Mouse (Mus musculus): Measurements from ENCODE around the gene Sh3bp1. TPM values are rescaled to one million over a fixed set of nuclear protein-coding genes. Genes with fewer than 3 reads are reported as not detected.

Sh3bp1 gene
- polyA plus RNA-seq, 1 experiment from 2014 or later = 22.7 TPM

DNA sequence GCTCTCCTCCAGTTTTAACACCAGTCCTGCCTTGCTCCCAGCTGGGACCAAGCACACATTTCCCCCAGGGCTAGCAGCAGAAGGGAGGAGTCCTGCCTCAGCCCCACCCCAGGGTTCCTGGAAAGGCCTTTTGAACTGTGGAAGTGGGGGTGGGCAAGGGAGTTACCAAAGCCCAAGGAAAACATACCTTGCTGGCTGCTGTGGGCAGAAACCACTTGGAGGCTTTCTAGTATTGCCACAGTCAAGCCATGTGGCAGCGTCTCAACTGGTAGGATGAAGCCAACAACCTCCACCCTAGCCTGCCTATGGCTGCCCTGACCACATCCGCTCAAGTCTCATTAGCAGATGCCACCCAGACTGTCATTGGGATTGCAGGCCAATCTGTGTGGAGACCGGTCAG lies 3.4 kb upstream of the Sh3bp1 start:
- peaks cover 23% of the 10 kb centered on the region for H3K36me3 ChIP-seq (ENCODE audit: control insufficient read depth, insufficient read depth, low read length)
- 67% methylated on average over 3 of the region's 3 CpGs for WGBS
- TF ChIP-seq CTCF (IDR thresholded peaks at IDR 0.05; ENCODE audit: low read depth) (no peak), EP300 (optimal IDR thresholded peaks at IDR 0.05) (no peak)
- H3K27me3 ChIP-seq (ENCODE audit: control insufficient read depth, insufficient read depth, low read length) = no peaks in the 10 kb centered on the region
- H3K4me1 ChIP-seq (replicated peaks; ENCODE audit: control insufficient read depth, insufficient read depth) = peaks cover 5% of the 10 kb centered on the region
- no peak overlapping the region for H3K4me2 ChIP-seq (replicated peaks; ENCODE audit: low read depth)
- peak overlapping the region; percentile 71 for H3K27ac ChIP-seq (replicated peaks)
- no peaks in the 10 kb centered on the region for H3K9me3 ChIP-seq (ENCODE audit: control insufficient read depth, low read length)
- peak overlapping the region; percentile 1; the same call in 1 of the 2 replicates for H3K9ac ChIP-seq (ENCODE audit: low read length)
- no peak overlapping the region for H3K4me3 ChIP-seq (ENCODE audit: low read depth, low read length)
- ATAC-seq (ENCODE audit: low FRiP score, low TSS enrichment) = peak; percentile 24; the same call in 1 of the 2 replicates
- peak; percentile 82 for DNase-seq (ENCODE audit: low spot score)

DNA sequence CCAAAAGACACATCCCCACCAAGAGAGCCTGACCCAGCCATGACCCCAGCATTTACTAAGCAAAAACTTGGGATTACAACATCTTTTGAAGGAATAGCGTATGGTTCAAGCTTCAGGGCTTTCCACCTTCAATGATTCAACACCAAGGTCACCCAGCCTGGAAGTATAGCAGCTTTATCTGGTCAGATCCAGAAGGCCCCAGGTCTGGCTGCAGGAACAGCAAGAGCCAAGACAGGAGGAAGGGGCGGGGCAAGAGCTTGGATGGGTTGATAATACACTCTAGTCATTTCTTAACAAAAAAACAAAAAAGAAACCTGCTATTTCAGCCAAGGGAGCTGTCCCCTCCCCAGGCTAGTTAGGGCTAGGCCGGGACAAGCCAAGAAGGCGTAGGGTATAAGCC lies 2.1 kb upstream of the Sh3bp1 start:
- TF ChIP-seq EP300 (optimal IDR thresholded peaks at IDR 0.05) (no peak), CTCF (IDR thresholded peaks at IDR 0.05; ENCODE audit: low read depth) (no peak)
- DNase-seq (ENCODE audit: low spot score) (no peak), ATAC-seq (ENCODE audit: low FRiP score, low TSS enrichment) (no peak)
- WGBS = 74% methylated on average over 4 of the region's 4 CpGs
- no peaks in the 10 kb centered on the region for H3K27me3 ChIP-seq (ENCODE audit: control insufficient read depth, insufficient read depth, low read length)
- H3K4me2 ChIP-seq (replicated peaks; ENCODE audit: low read depth) = no peak overlapping the region
- H3K27ac ChIP-seq (replicated peaks) = peak overlapping the region; percentile 31
- no peak overlapping the region for H3K9ac ChIP-seq (ENCODE audit: low read length)
- H3K4me3 ChIP-seq (ENCODE audit: low read depth, low read length) = no peak overlapping the region
- peaks cover 11% of the 10 kb centered on the region; the same call in 1 of the 2 replicates for H3K36me3 ChIP-seq (ENCODE audit: control insufficient read depth, insufficient read depth, low read length)
- peaks cover 7% of the 10 kb centered on the region for H3K4me1 ChIP-seq (replicated peaks; ENCODE audit: control insufficient read depth, insufficient read depth)
- H3K9me3 ChIP-seq (ENCODE audit: control insufficient read depth, low read length) = no peaks in the 10 kb centered on the region

DNA sequence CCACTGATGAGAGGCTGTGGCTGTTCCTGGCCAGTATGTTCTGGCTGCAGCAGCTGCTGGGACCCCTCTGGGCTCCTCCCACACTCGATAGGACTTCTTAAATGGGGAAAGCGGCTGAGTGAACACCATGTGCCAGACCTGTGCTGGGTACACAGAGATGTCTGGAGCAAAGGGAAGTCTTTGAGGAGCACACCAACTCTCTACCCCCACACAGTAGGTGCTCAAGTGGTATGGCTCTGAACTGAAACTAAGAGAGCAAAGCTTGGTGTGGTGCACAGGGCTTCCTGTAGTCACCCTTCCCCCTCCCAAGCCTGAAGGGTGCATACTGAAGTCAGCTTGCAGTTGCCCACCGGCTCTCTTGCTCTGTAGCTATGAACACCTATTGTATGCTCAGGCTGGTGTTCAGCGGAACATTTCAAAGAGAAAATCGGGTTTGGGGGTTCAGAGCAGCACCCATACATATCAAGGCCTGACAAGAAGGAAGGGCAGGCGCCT lies 1.0 kb upstream of the Sh3bp1 start:
- WGBS = 42% methylated on average over 6 of the region's 6 CpGs
- H3K27ac ChIP-seq (replicated peaks) = peak overlapping the region; percentile 85
- DNase-seq (ENCODE audit: low spot score) (no peak), ATAC-seq (ENCODE audit: low FRiP score, low TSS enrichment) (no peak)
- 0 out of 2 replicates have a peak, but pooled peaks cover 4% of the 10 kb centered on the region for H3K36me3 ChIP-seq (ENCODE audit: control insufficient read depth, insufficient read depth, low read length)
- no peaks in the 10 kb centered on the region for H3K27me3 ChIP-seq (ENCODE audit: control insufficient read depth, insufficient read depth, low read length)
- H3K4me2 ChIP-seq (replicated peaks; ENCODE audit: low read depth) = peak overlapping the region; percentile 86
- H3K9me3 ChIP-seq (ENCODE audit: control insufficient read depth, low read length) = no peaks in the 10 kb centered on the region
- H3K4me1 ChIP-seq (replicated peaks; ENCODE audit: control insufficient read depth, insufficient read depth) = peaks cover 7% of the 10 kb centered on the region
- 0 out of 2 replicates have a peak overlapping the region, but pooled peaks have one; percentile 2 for H3K4me3 ChIP-seq (ENCODE audit: low read depth, low read length)
- H3K9ac ChIP-seq (ENCODE audit: low read length) = peak overlapping the region; percentile 35; the same call in 1 of the 2 replicates
- TF ChIP-seq CTCF (IDR thresholded peaks at IDR 0.05; ENCODE audit: low read depth) (no peak), EP300 (optimal IDR thresholded peaks at IDR 0.05) (no peak)

DNA sequence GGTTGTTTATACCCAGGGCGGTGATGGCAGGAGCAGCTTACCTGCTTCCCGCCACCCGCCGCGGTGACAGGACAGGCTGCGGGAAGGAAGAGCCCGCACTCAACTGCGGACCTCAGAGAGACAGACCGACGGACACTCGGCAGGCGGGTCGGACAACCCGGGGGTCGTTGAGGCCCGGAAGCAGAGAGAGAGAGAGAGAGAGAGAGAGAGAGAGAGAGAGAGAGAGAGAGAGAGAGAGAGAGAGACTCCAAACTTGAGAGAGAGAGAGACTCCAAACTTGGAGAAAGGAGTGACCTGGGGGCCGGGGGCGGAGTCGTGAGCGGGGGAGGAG lies 194 bp upstream of the Sh3bp1 start, which contains the start of gene Gm49510:
Gene Gm49510, plus strand, starts transcription at position 259 of the 331 bp plus-strand sequence.
- H3K9ac ChIP-seq (ENCODE audit: low read length) = peak within 1 kb of the TSS; percentile 79
- H3K36me3 ChIP-seq (ENCODE audit: control insufficient read depth, insufficient read depth, low read length) = no peaks in the 10 kb centered on the region
- H3K4me1 ChIP-seq (replicated peaks; ENCODE audit: control insufficient read depth, insufficient read depth) = peaks cover 7% of the 10 kb centered on the region
- TF ChIP-seq CTCF (IDR thresholded peaks at IDR 0.05; ENCODE audit: low read depth) (no peak), EP300 (optimal IDR thresholded peaks at IDR 0.05) (no peak)
- H3K4me3 ChIP-seq (ENCODE audit: low read depth, low read length) = peak within 1 kb of the TSS; percentile 77
- DNase-seq (ENCODE audit: low spot score) (no peak), ATAC-seq (ENCODE audit: low FRiP score, low TSS enrichment) (no peak)
- 3% methylated on average over 19 of the region's 20 CpGs for WGBS
- no peaks in the 10 kb centered on the region for H3K9me3 ChIP-seq (ENCODE audit: control insufficient read depth, low read length)
- H3K27ac ChIP-seq (replicated peaks) = peak within 1 kb of the TSS; percentile 85
- H3K4me2 ChIP-seq (replicated peaks; ENCODE audit: low read depth) = peak within 1 kb of the TSS; percentile 86
- H3K27me3 ChIP-seq (ENCODE audit: control insufficient read depth, insufficient read depth, low read length) = no peaks in the 10 kb centered on the region

DNA sequence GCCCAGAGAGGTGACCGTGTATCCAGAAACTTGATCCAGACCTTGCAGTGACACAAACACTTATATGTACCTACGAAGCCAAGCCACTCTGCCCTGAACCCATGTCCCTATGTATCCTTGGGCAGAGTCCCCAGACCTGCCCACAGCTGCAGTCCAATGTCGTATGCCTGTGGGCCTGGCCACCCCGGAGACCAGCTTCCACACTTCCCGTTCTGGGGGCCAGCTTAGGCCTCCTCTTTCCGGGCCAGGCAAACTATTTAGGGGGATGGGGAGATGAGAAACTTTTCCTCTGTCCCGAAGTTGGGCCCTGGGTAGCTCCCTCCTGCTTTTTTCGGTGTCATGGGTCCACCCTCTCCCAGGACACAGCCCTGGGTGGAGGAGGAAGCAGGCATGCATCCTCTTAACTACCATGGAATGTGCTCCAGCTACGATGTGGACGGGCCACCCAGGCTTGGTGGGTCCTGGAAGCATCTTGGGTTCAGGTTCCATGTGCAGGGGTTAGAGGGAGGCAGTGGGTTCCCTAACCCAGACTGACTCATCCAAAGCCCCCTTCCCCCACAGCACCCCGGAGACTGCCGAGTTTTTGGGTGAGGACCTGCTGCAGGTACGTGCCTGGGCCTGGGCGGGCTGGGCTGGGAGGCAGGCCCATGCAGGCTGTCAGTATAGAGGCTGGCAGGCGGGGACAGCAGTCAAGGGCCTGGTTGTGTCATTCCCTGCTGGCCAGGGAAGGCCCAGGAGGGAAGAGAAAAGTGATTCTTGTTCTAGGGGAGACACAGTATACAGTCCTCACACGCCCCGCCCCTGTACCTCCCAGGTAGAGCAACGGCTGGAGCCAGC lies 1.2 kb downstream of the Sh3bp1 start:
- Histone ChIP-seq H3K9ac (ENCODE audit: low read length) (peak overlapping the region; percentile 79), H3K4me1 (replicated peaks; ENCODE audit: control insufficient read depth, insufficient read depth) (peaks cover 6% of the 10 kb centered on the region), H3K36me3 (ENCODE audit: control insufficient read depth, insufficient read depth, low read length) (peaks cover 7% of the 10 kb centered on the region), H3K27ac (replicated peaks) (peak overlapping the region; percentile 85), H3K4me3 (ENCODE audit: low read depth, low read length) (peak overlapping the region; percentile 77), H3K9me3 (ENCODE audit: control insufficient read depth, low read length) (no peaks in the 10 kb centered on the region), H3K4me2 (replicated peaks; ENCODE audit: low read depth) (peak overlapping the region; percentile 86), H3K27me3 (ENCODE audit: control insufficient read depth, insufficient read depth, low read length) (no peaks in the 10 kb centered on the region)
- 10% methylated on average over 18 of the region's 18 CpGs for WGBS
- TF ChIP-seq CTCF (IDR thresholded peaks at IDR 0.05; ENCODE audit: low read depth) = no peak
- no peak for TF ChIP-seq EP300 (optimal IDR thresholded peaks at IDR 0.05)
- DNase-seq (ENCODE audit: low spot score) = peak; percentile 59
- peak; percentile 16 for ATAC-seq (ENCODE audit: low FRiP score, low TSS enrichment)

DNA sequence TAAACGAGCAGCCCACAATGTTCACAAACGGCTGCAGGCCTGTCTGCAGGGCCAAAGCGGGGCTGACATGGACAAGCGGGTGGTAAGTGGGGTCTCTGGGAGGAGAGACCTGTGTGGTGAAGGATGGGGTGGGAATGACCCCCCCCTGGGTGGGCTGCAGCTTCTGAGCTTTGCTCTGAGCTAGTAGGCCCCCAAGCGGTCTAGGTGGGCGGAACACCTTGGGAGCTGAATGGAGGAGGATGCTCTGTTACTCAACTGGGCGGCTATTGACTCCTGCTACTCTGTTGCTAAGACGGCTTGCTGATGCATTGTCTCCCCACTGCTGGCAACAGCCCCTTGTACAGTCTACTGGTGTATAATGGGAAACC lies 1.8 kb downstream of the Sh3bp1 start:
- ATAC-seq (ENCODE audit: low FRiP score, low TSS enrichment) (no peak; the same call in 1 of the 2 replicates), DNase-seq (ENCODE audit: low spot score) (no peak)
- peaks cover 11% of the 10 kb centered on the region for H3K36me3 ChIP-seq (ENCODE audit: control insufficient read depth, insufficient read depth, low read length)
- 0 out of 2 replicates have a peak overlapping the region, but pooled peaks have one; percentile 79 for H3K9ac ChIP-seq (ENCODE audit: low read length)
- peaks cover 6% of the 10 kb centered on the region; the same call in 1 of the 2 replicates for H3K4me1 ChIP-seq (replicated peaks; ENCODE audit: control insufficient read depth, insufficient read depth)
- WGBS = 42% methylated on average over 8 of the region's 8 CpGs
- no peaks in the 10 kb centered on the region for H3K9me3 ChIP-seq (ENCODE audit: control insufficient read depth, low read length)
- no peak for TF ChIP-seq EP300 (optimal IDR thresholded peaks at IDR 0.05)
- peak; percentile 38 for TF ChIP-seq CTCF (IDR thresholded peaks at IDR 0.05; ENCODE audit: low read depth)
- H3K4me2 ChIP-seq (replicated peaks; ENCODE audit: low read depth) = peak overlapping the region; percentile 86
- H3K27ac ChIP-seq (replicated peaks) = peak overlapping the region; percentile 85
- H3K4me3 ChIP-seq (ENCODE audit: low read depth, low read length) = peak overlapping the region; percentile 77
- H3K27me3 ChIP-seq (ENCODE audit: control insufficient read depth, insufficient read depth, low read length) = no peaks in the 10 kb centered on the region

Measured in stomach, postnatal 0 days (tissue).